Mouse (Mus musculus): ENCODE data around the gene Rbm20.

Gene Rbm20

GRCm38 (mm10) chr19:53757432-53758109 lies 80.5 kb downstream of the Rbm20 start:
- no peak for DNase-seq (ENCODE audit: low spot score in 2 of 2)

GRCm38 (mm10) chr19:53758881-53759418 lies 81.8 kb downstream of the Rbm20 start:
- DNase-seq (ENCODE audit: low spot score in 2 of 2), result no peak

GRCm38 (mm10) chr19:53760125-53761101 lies 83.3 kb downstream of the Rbm20 start:
- DNase-seq (ENCODE audit: low spot score in 2 of 2), result no peak

- DNase-seq (ENCODE audit: low spot score in 2 of 2), result no peak
Observed at GRCm38 (mm10) chr19:53762749-53763438, 85.8 kb downstream of the Rbm20 start.

GRCm38 (mm10) chr19:53764688-53765478 lies 87.8 kb downstream of the Rbm20 start:
- no peak for DNase-seq (ENCODE audit: low spot score in 2 of 2)

- DNase-seq (ENCODE audit: low spot score in 2 of 2), result no peak
Observed at GRCm38 (mm10) chr19:53768478-53768877, 91.4 kb downstream of the Rbm20 start.

GRCm38 (mm10) chr19:53773937-53774640 lies 97.0 kb downstream of the Rbm20 start:
- DNase-seq (ENCODE audit: low spot score in 2 of 2), result no peak

- DNase-seq (ENCODE audit: low spot score in 2 of 2), result no peak
Observed at GRCm38 (mm10) chr19:53774641-53775350, 97.7 kb downstream of the Rbm20 start.

GRCm38 (mm10) chr19:53779402-53779801 lies 102.3 kb downstream of the Rbm20 start:
- DNase-seq (ENCODE audit: low spot score in 2 of 2), result no peak

- DNase-seq (ENCODE audit: low spot score in 2 of 2), result no peak
Observed at GRCm38 (mm10) chr19:53779818-53780217, 102.7 kb downstream of the Rbm20 start.

GRCm38 (mm10) chr19:53780752-53781602 lies 103.9 kb downstream of the Rbm20 start:
- DNase-seq (ENCODE audit: low spot score in 2 of 2), result no peak

GRCm38 (mm10) chr19:53781826-53782225 lies 104.7 kb downstream of the Rbm20 start:
- DNase-seq (ENCODE audit: low spot score in 2 of 2), result no peak

GRCm38 (mm10) chr19:53785352-53785751 lies 108.2 kb downstream of the Rbm20 start:
- no peak for DNase-seq (ENCODE audit: low spot score in 2 of 2)

- no peak for DNase-seq (ENCODE audit: low spot score in 2 of 2)
Observed at GRCm38 (mm10) chr19:53786239-53786638, 109.1 kb downstream of the Rbm20 start.

GRCm38 (mm10) chr19:53786836-53787235 lies 109.7 kb downstream of the Rbm20 start:
- DNase-seq (ENCODE audit: low spot score in 2 of 2), result no peak

- DNase-seq (ENCODE audit: low spot score in 2 of 2), result no peak
Observed at GRCm38 (mm10) chr19:53788621-53789331, 111.7 kb downstream of the Rbm20 start.

- DNase-seq (ENCODE audit: low spot score in 2 of 2), result no peak
Observed at GRCm38 (mm10) chr19:53789571-53789970, 112.5 kb downstream of the Rbm20 start.
